Mouse (Mus musculus): ENCODE results near the gene Gja6.

DNA sequence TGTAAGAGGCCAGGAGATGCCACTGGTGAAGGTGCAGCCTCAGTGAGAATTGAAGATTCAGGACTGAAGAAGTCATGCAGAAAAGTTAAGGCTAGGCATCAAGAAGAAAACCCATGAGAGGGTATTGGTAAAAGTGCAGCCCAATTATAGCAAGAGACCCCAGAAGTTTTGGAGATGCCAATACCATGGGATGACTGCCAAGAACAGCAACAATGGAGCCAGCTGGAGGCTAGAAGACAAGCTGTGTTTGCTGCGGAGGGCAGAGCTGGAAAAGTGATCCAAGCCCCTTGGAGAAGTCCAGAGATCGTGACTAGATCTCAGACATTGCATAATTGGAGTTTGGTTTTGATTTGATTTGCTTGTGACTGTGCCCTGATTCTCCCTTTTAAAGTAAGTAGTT lies 20.6 kb downstream of the Gja6 start:
- TF ChIP-seq CTCF (conservative IDR thresholded peaks at IDR 0.05; ENCODE audit: insufficient read depth, insufficient read length, low read depth, low read length) (no peak), POLR2A (IDR thresholded peaks at IDR 0.05; ENCODE audit: low read depth, low read length) (no peak)
